Mouse (Mus musculus): ENCODE measurements around the gene Mrpl51. TPM values are rescaled to one million over a fixed set of nuclear protein-coding genes. Genes with fewer than 3 reads are reported as not detected.

Mrpl51 gene
- polyA plus RNA-seq, 1 experiment from 2014 or later = 178 TPM

- no peak for DNase-seq (ENCODE audit: low spot score)
- no peaks in the 10 kb centered on the region for H3K27me3 ChIP-seq (ENCODE audit: control insufficient read depth, insufficient read depth, low read length)
- H3K4me2 ChIP-seq (ENCODE audit: low read depth) = peak overlapping the region; percentile 86; the same call in 1 of the 2 replicates
- no peak overlapping the region; the same call in 1 of the 2 replicates for H3K9ac ChIP-seq (ENCODE audit: low read length)
- peaks cover 35% of the 10 kb centered on the region for H3K4me1 ChIP-seq (ENCODE audit: control insufficient read depth, insufficient read depth, low read length)
- H3K27ac ChIP-seq (ENCODE audit: low read depth, low read length) = no peak overlapping the region
- ATAC-seq (ENCODE audit: insufficient read depth, low FRiP score, low TSS enrichment) = no peak
- peaks cover 9% of the 10 kb centered on the region for H3K36me3 ChIP-seq (ENCODE audit: control insufficient read depth, insufficient read depth, low read length)
- H3K9me3 ChIP-seq (ENCODE audit: control insufficient read depth, low read length) = no peaks in the 10 kb centered on the region
- 63% methylated on average over 10 of the region's 10 CpGs for WGBS
- 0 out of 2 replicates have a peak overlapping the region, but pooled peaks have one; percentile 86 for H3K4me3 ChIP-seq (ENCODE audit: low read depth, low read length)
Observed at GRCm38 (mm10) chr6:125147329-125147728, 44.3 kb upstream of the Mrpl51 start.

DNA sequence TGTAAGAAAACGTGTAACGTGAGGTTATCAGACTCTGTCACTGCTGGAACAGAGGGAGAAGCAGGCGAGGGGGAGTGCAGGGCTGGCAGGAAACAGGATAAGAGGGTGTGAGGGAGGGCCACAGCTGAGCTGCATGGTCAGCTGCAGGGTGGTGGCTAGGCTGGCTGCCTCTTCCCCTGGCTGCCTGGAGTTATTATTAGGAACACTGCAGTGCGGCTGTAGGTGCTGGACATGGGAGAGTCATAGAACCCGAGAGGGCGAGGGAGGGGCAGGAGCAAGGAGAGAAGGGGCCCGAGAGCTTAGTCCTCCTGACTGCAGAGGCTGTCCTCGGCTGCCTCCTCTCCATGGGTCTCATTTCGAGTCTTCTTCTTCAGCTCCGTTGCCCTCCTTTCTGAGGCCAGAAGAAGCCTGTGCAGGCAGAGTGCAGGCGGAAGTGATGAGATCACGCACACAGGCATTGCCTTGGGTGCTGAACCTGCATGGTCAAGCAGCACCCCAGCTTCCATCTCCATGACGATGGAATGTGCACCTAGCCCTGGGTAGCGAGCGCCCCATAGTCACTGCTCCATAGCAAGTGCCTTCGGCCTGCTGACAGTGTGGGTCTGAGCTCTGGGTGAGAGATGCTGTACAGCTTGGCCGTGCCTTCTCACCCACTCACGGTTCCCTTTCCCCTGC is 43.2 kb upstream of the Mrpl51 start:
- Histone ChIP-seq H3K36me3 (ENCODE audit: control insufficient read depth, insufficient read depth, low read length) (peaks cover 9% of the 10 kb centered on the region), H3K4me3 (ENCODE audit: low read depth, low read length) (no peak overlapping the region), H3K27ac (ENCODE audit: low read depth, low read length) (no peak overlapping the region), H3K9me3 (ENCODE audit: control insufficient read depth, low read length) (no peaks in the 10 kb centered on the region), H3K9ac (ENCODE audit: low read length) (peak overlapping the region; percentile 32; the same call in 1 of the 2 replicates), H3K27me3 (ENCODE audit: control insufficient read depth, insufficient read depth, low read length) (no peaks in the 10 kb centered on the region), H3K4me1 (ENCODE audit: control insufficient read depth, insufficient read depth, low read length) (peaks cover 35% of the 10 kb centered on the region), H3K4me2 (ENCODE audit: low read depth) (no peak overlapping the region; the same call in 1 of the 2 replicates)
- 73% methylated on average over 18 of the region's 18 CpGs for WGBS
- ATAC-seq (ENCODE audit: insufficient read depth, low FRiP score, low TSS enrichment) (no peak), DNase-seq (ENCODE audit: low spot score) (no peak)

DNA sequence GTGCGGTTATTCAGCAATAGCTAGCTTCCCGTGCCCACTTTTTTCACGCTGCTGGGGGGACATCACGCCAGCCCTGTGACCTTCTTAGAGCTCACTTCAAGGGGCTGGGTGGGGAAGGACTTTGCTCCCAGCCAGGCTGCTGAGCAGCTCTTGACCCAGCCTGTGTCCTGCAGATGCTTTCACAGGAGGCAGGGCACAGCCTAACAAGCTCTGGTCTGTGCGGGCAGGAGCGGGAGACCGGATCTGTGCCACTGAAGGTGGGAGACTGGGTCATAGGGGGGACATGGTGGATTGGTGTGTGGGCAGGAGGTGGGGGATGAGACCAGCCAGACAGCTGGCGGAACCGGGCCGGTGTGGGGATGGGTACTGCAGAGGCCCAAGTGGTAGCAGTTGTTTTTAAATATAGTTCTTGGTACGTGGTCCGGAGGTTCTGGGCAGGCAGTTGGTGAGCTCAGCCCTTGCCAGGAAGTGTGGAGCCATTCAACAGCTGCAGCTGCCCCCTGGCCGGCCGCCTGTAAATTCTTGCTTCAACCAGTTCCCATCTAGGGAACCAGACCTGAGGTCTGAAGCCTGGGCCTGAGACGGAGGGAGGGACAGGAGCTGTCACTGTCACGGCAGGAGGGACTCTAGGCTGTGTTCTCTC is 42.6 kb upstream of the Mrpl51 start:
- no peak for DNase-seq (ENCODE audit: low spot score)
- H3K4me1 ChIP-seq (ENCODE audit: control insufficient read depth, insufficient read depth, low read length) = peaks cover 35% of the 10 kb centered on the region
- no peak overlapping the region for H3K27ac ChIP-seq (ENCODE audit: low read depth, low read length)
- no peaks in the 10 kb centered on the region for H3K9me3 ChIP-seq (ENCODE audit: control insufficient read depth, low read length)
- H3K9ac ChIP-seq (ENCODE audit: low read length) = 0 out of 2 replicates have a peak overlapping the region, but pooled peaks have one; percentile 22
- H3K27me3 ChIP-seq (ENCODE audit: control insufficient read depth, insufficient read depth, low read length) = no peaks in the 10 kb centered on the region
- no peak overlapping the region for H3K4me3 ChIP-seq (ENCODE audit: low read depth, low read length)
- H3K36me3 ChIP-seq (ENCODE audit: control insufficient read depth, insufficient read depth, low read length) = peaks cover 9% of the 10 kb centered on the region
- ATAC-seq (ENCODE audit: insufficient read depth, low FRiP score, low TSS enrichment) = no peak
- 74% methylated on average over 16 of the region's 16 CpGs for WGBS
- no peak overlapping the region for H3K4me2 ChIP-seq (ENCODE audit: low read depth)

DNA sequence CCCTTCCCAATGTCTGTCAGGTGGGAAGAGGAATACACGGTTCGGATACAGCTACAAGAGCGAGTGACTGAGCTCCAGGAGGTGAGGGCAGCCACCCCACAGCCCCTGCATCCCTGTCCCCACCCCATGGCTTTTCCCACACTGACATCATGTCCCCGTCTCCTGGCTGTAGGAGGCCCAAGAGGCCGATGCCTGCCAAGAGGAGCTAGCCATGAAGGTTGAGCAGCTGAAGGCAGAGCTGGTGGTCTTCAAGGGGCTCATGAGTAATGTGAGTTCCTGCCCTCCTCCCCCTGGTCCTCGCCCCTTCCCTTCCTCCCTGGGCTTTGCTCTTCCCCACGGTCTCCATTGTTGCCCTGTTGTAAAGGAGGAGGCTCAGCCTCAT is 42.0 kb upstream of the Mrpl51 start:
- Histone ChIP-seq H3K36me3 (ENCODE audit: control insufficient read depth, insufficient read depth, low read length) (peaks cover 9% of the 10 kb centered on the region), H3K27ac (ENCODE audit: low read depth, low read length) (no peak overlapping the region), H3K4me3 (ENCODE audit: low read depth, low read length) (no peak overlapping the region), H3K9ac (ENCODE audit: low read length) (no peak overlapping the region), H3K9me3 (ENCODE audit: control insufficient read depth, low read length) (no peaks in the 10 kb centered on the region), H3K4me2 (ENCODE audit: low read depth) (no peak overlapping the region), H3K27me3 (ENCODE audit: control insufficient read depth, insufficient read depth, low read length) (no peaks in the 10 kb centered on the region), H3K4me1 (ENCODE audit: control insufficient read depth, insufficient read depth, low read length) (peaks cover 32% of the 10 kb centered on the region)
- no peak for ATAC-seq (ENCODE audit: insufficient read depth, low FRiP score, low TSS enrichment)
- 84% methylated on average over 5 of the region's 7 CpGs for WGBS
- DNase-seq (ENCODE audit: low spot score) = no peak

DNA sequence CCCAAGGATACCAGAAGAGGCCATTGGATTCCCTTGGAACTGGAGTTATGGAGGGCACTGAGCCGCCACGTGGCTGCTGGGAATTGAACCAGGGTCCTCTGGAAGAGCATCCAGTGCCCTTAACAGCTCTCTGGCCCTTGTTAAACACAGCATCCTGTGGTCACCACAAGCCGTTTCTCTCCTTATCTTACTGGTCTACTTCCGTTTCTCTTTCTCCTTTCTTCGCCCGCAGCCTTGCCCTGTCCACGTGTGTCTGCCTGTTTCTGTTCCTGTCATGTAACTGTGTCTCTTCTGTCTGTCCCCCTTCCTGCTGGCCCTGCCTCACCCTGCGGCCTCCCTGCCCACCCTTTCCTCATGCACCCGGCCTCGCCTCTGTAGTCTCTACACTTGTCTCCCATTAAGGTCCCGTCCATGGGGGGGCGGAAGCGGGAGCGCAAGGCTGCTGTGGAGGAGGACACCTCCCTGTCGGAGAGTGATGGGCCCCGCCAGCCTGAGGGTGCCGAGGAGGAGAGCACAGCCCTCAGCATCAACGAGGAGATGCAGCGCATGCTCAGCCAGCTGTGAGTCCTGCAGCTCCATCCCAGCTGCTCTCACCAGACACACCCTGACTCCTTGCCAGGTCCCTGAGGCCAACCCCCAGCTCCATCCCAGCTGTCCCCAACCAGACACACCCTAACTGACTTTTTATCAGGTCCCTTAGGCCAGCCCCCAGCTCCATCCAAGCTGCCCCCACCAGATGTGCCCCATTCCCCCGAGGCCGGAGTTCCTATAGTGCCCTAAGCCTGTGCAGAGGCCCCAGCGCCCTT is 39.2 kb upstream of the Mrpl51 start:
- Histone ChIP-seq H3K4me1 (ENCODE audit: control insufficient read depth, insufficient read depth, low read length) (peaks cover 20% of the 10 kb centered on the region), H3K9ac (ENCODE audit: low read length) (no peak overlapping the region), H3K4me3 (ENCODE audit: low read depth, low read length) (no peak overlapping the region), H3K4me2 (ENCODE audit: low read depth) (no peak overlapping the region), H3K36me3 (ENCODE audit: control insufficient read depth, insufficient read depth, low read length) (peaks cover 9% of the 10 kb centered on the region), H3K27me3 (ENCODE audit: control insufficient read depth, insufficient read depth, low read length) (no peaks in the 10 kb centered on the region), H3K27ac (ENCODE audit: low read depth, low read length) (no peak overlapping the region), H3K9me3 (ENCODE audit: control insufficient read depth, low read length) (no peaks in the 10 kb centered on the region)
- DNase-seq (ENCODE audit: low spot score) (no peak), ATAC-seq (ENCODE audit: insufficient read depth, low FRiP score, low TSS enrichment) (no peak)
- 85% methylated on average over 22 of the region's 22 CpGs for WGBS

- DNase-seq (ENCODE audit: low spot score) (no peak), ATAC-seq (ENCODE audit: insufficient read depth, low FRiP score, low TSS enrichment) (no peak)
- no peaks in the 10 kb centered on the region for H3K27me3 ChIP-seq (ENCODE audit: control insufficient read depth, insufficient read depth, low read length)
- no peaks in the 10 kb centered on the region for H3K9me3 ChIP-seq (ENCODE audit: control insufficient read depth, low read length)
- no peak overlapping the region for H3K9ac ChIP-seq (ENCODE audit: low read length)
- no peak overlapping the region for H3K27ac ChIP-seq (ENCODE audit: low read depth, low read length)
- peaks cover 9% of the 10 kb centered on the region for H3K36me3 ChIP-seq (ENCODE audit: control insufficient read depth, insufficient read depth, low read length)
- H3K4me1 ChIP-seq (ENCODE audit: control insufficient read depth, insufficient read depth, low read length) = peaks cover 24% of the 10 kb centered on the region
- H3K4me3 ChIP-seq (ENCODE audit: low read depth, low read length) = no peak overlapping the region
- H3K4me2 ChIP-seq (ENCODE audit: low read depth) = no peak overlapping the region
- WGBS = 84% methylated on average over 5 of the region's 5 CpGs
Observed at GRCm38 (mm10) chr6:125153018-125153389, 38.6 kb upstream of the Mrpl51 start.

DNA sequence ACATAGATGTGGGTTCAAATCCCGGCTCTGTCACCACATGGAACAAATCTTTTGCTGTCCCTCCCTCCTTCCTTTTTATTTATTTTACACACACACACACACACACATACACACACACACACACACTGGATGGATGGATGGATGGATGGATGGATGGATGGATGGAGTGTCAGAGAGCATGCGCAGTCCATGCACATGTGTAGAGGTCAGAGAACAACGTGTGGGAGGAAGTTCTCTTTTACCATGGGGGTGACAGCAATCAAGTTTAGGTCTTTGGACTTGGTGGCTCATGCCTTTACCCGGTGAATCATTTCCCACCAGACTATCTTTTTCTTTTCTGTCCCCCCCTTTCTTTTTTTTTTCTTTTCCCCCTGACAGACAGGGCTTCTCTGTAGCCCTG is 37.9 kb upstream of the Mrpl51 start:
- Histone ChIP-seq H3K4me2 (ENCODE audit: low read depth) (no peak overlapping the region), H3K36me3 (ENCODE audit: control insufficient read depth, insufficient read depth, low read length) (peaks cover 10% of the 10 kb centered on the region), H3K9ac (ENCODE audit: low read length) (no peak overlapping the region), H3K4me1 (ENCODE audit: control insufficient read depth, insufficient read depth, low read length) (peaks cover 21% of the 10 kb centered on the region), H3K27me3 (ENCODE audit: control insufficient read depth, insufficient read depth, low read length) (no peaks in the 10 kb centered on the region), H3K4me3 (ENCODE audit: low read depth, low read length) (no peak overlapping the region), H3K27ac (ENCODE audit: low read depth, low read length) (no peak overlapping the region), H3K9me3 (ENCODE audit: control insufficient read depth, low read length) (no peaks in the 10 kb centered on the region)
- DNase-seq (ENCODE audit: low spot score) (no peak), ATAC-seq (ENCODE audit: insufficient read depth, low FRiP score, low TSS enrichment) (no peak)
- 95% methylated on average over 4 of the region's 4 CpGs for WGBS

- Histone ChIP-seq H3K36me3 (ENCODE audit: control insufficient read depth, insufficient read depth, low read length) (peaks cover 15% of the 10 kb centered on the region), H3K4me3 (ENCODE audit: low read depth, low read length) (no peak overlapping the region), H3K27me3 (ENCODE audit: control insufficient read depth, insufficient read depth, low read length) (no peaks in the 10 kb centered on the region)
Observed at GRCm38 (mm10) chr6:125154550-125154949, 37.1 kb upstream of the Mrpl51 start.

More at GRCm38 (mm10) chr6:125154550-125154949, 37.1 kb upstream of the Mrpl51 start:
- DNase-seq (ENCODE audit: low spot score) (no peak), ATAC-seq (ENCODE audit: insufficient read depth, low FRiP score, low TSS enrichment) (no peak)
- Histone ChIP-seq H3K4me1 (ENCODE audit: control insufficient read depth, insufficient read depth, low read length) (peaks cover 16% of the 10 kb centered on the region), H3K9ac (ENCODE audit: low read length) (no peak overlapping the region), H3K4me2 (ENCODE audit: low read depth) (no peak overlapping the region), H3K9me3 (ENCODE audit: control insufficient read depth, low read length) (no peaks in the 10 kb centered on the region), H3K27ac (ENCODE audit: low read depth, low read length) (no peak overlapping the region)
